Mouse (Mus musculus): ENCODE data around the gene Atp6v0c. TPM values are rescaled to one million over a fixed set of nuclear protein-coding genes. Genes with fewer than 3 reads are reported as not detected.

Atp6v0c gene
- polyA plus RNA-seq, 1 experiment from 2014 or later, result 783 TPM

DNA sequence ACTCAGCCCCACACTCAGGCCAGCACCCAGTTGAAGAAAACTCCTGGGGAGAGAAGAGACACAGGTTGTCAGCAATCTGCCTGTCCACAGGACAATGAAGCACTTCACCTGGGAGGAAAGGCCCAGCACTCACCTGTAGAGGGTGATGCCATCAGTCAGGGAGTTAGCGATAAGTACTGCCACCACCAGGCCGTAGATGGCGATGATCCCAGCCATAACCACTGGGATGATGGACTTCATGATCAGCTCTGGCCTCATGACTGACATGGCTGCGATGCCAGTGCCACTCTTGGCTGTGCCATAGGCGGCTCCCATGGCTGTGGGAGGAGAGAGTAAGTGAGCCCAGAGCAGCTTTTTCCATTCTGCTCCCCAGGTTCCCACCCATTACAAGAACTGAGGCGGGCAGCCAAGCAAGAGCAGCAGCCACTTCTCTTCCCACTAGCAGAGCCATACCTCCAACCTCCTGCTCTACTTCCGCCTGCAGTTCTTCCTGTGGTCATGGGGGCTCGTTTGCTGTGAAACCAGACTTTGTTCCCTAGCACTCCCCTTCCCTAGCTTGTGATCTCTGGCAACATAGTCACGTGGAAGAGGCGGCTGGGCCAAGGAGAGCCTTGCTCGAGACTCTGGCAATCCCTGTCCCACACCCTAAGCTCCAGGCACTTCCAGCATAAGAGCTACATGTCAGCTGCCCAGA lies 4.8 kb downstream of the Atp6v0c start:
- H3K4me2 ChIP-seq (ENCODE audit: low read depth, low read length), result no peak overlapping the region
- 0 out of 2 replicates have a peak, but pooled peaks cover 6% of the 10 kb centered on the region for H3K36me3 ChIP-seq (ENCODE audit: control insufficient read depth, insufficient read depth, low read length)
- WGBS, result 68% methylated on average over 11 of the region's 11 CpGs
- H3K4me3 ChIP-seq (ENCODE audit: low read length), result no peak overlapping the region
- H3K4me1 ChIP-seq (ENCODE audit: control insufficient read depth, insufficient read depth, low read length), result peaks cover 19% of the 10 kb centered on the region
- H3K27me3 ChIP-seq (replicated peaks; ENCODE audit: control insufficient read depth, insufficient read depth, low read length), result no peaks in the 10 kb centered on the region
- H3K9me3 ChIP-seq (ENCODE audit: control insufficient read depth, low read length), result no peaks in the 10 kb centered on the region
- peak overlapping the region; percentile 65 for H3K27ac ChIP-seq (ENCODE audit: low read length)
- 0 out of 2 replicates have a peak, but pooled peaks have one; percentile 2 for ATAC-seq
- H3K9ac ChIP-seq (ENCODE audit: low read depth, low read length), result peak overlapping the region; percentile 19; the same call in 1 of the 2 replicates

DNA sequence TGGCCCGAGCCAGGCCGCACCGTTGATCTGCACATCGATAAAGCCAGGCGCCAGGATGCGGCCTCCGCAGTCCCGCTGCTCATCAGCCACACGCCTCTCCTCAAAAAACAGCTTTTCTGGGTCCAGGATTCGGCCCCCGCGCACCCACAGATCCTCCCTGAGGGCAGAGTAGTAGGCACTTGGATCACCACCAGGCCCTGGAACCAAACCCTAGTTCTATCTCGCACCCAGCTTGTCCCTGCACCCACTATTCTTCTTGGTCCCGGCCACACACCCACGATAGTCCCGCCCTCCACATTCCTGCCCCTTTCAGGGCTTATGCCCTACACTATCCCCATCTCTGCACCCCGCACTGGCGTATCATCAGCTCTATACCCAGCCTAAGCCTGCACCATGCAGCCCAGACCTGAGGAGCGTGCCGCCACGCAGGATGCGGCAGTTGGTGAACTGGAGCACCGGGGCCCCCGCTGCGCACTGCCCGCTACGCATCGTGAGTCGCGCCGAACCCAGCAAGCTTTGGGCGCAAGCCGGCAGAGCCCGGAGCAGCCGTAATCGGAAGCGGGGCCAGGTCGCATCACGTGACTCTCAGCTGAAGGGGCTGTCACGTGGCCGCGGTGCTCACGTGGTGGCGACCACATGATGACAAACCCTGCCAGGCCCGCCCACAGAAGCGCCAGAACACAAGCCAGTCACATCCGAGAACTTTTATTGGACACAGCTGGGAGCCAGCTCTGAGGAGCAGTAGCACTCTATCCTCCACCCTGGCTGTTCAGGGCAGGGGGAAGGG lies 6.1 kb downstream of the Atp6v0c start, which contains the start of gene Amdhd2:
Amdhd2 (minus strand) TSS at position 591 of the 787 bp plus-strand sequence.
- Histone ChIP-seq H3K4me1 (ENCODE audit: control insufficient read depth, insufficient read depth, low read length) (peaks cover 19% of the 10 kb centered on the region), H3K27me3 (replicated peaks; ENCODE audit: control insufficient read depth, insufficient read depth, low read length) (no peaks in the 10 kb centered on the region), H3K9ac (ENCODE audit: low read depth, low read length) (peak within 1 kb of the TSS; percentile 82), H3K36me3 (ENCODE audit: control insufficient read depth, insufficient read depth, low read length) (0 out of 2 replicates have a peak, but pooled peaks cover 6% of the 10 kb centered on the region), H3K4me2 (ENCODE audit: low read depth, low read length) (peak within 1 kb of the TSS; percentile 95), H3K9me3 (ENCODE audit: control insufficient read depth, low read length) (no peaks in the 10 kb centered on the region), H3K4me3 (ENCODE audit: low read length) (peak within 1 kb of the TSS; percentile 92), H3K27ac (ENCODE audit: low read length) (peak within 1 kb of the TSS; percentile 92)
- ATAC-seq, result peak; percentile 86
- WGBS, result 1% methylated on average over 47 of the region's 47 CpGs

DNA sequence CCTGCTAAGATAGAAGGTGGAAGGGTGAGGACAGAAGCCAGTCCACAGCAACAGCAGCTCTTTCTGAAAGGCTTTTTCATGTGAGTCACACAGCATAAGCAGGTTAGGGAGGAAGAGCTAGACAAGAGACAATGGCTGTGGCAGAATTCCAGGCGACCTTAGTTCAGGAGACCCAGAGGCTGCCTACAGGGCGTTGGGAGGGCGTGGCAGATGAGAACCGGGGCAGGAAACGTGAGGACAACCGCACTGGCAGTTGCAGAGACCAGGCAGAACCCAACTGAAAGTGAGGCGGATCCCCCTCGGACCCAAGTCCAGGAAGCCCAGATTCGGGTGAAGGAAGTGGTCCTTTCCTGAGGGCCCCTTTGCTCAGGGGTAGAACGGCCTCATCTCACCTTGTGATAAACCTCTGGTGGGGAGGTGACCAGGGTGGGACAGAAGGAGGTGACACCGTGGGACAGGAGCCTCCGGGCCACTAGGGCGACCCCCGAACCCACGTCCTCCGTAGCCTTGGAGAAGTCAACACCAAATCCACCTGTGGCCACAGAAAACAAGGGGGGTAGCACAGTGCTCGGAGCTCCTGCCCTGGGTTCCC lies 6.8 kb downstream of the Atp6v0c start:
- Histone ChIP-seq H3K27ac (ENCODE audit: low read length) (peak overlapping the region; percentile 92), H3K4me1 (ENCODE audit: control insufficient read depth, insufficient read depth, low read length) (peaks cover 15% of the 10 kb centered on the region), H3K9me3 (ENCODE audit: control insufficient read depth, low read length) (no peaks in the 10 kb centered on the region), H3K4me2 (ENCODE audit: low read depth, low read length) (peak overlapping the region; percentile 95), H3K9ac (ENCODE audit: low read depth, low read length) (peak overlapping the region; percentile 82), H3K36me3 (ENCODE audit: control insufficient read depth, insufficient read depth, low read length) (peaks cover 12% of the 10 kb centered on the region; the same call in 1 of the 2 replicates), H3K27me3 (replicated peaks; ENCODE audit: control insufficient read depth, insufficient read depth, low read length) (no peaks in the 10 kb centered on the region), H3K4me3 (ENCODE audit: low read length) (peak overlapping the region; percentile 92)
- WGBS, result 19% methylated on average over 17 of the region's 17 CpGs
- ATAC-seq, result peak; percentile 23

- WGBS, result 90% methylated on average over 5 of the region's 5 CpGs
Measured at GRCm38 (mm10) chr17:24161466-24161865, 8.0 kb downstream of the Atp6v0c start.

GRCm38 (mm10) chr17:24157526-24157925 lies 12.0 kb downstream of the Atp6v0c start:
- no peak for ATAC-seq
- Histone ChIP-seq H3K9me3 (ENCODE audit: control insufficient read depth, low read length) (no peaks in the 10 kb centered on the region), H3K36me3 (ENCODE audit: control insufficient read depth, insufficient read depth, low read length) (peaks cover 10% of the 10 kb centered on the region; the same call in 1 of the 2 replicates), H3K9ac (ENCODE audit: low read depth, low read length) (no peak overlapping the region), H3K27ac (ENCODE audit: low read length) (no peak overlapping the region), H3K27me3 (replicated peaks; ENCODE audit: control insufficient read depth, insufficient read depth, low read length) (no peaks in the 10 kb centered on the region), H3K4me3 (ENCODE audit: low read length) (no peak overlapping the region), H3K4me2 (ENCODE audit: low read depth, low read length) (no peak overlapping the region), H3K4me1 (ENCODE audit: control insufficient read depth, insufficient read depth, low read length) (peaks cover 2% of the 10 kb centered on the region; the same call in 1 of the 2 replicates)
- WGBS, result 92% methylated on average over 4 of the region's 4 CpGs

More at GRCm38 (mm10) chr17:24161466-24161865, 8.0 kb downstream of the Atp6v0c start:
- no peak overlapping the region for H3K27ac ChIP-seq (ENCODE audit: low read length)
- peaks cover 10% of the 10 kb centered on the region for H3K4me1 ChIP-seq (ENCODE audit: control insufficient read depth, insufficient read depth, low read length)
- no peak for ATAC-seq
- no peaks in the 10 kb centered on the region for H3K9me3 ChIP-seq (ENCODE audit: control insufficient read depth, low read length)
- H3K4me2 ChIP-seq (ENCODE audit: low read depth, low read length), result no peak overlapping the region
- H3K27me3 ChIP-seq (replicated peaks; ENCODE audit: control insufficient read depth, insufficient read depth, low read length), result no peaks in the 10 kb centered on the region
- no peak overlapping the region for H3K4me3 ChIP-seq (ENCODE audit: low read length)
- no peak overlapping the region for H3K9ac ChIP-seq (ENCODE audit: low read depth, low read length)
- H3K36me3 ChIP-seq (ENCODE audit: control insufficient read depth, insufficient read depth, low read length), result peaks cover 7% of the 10 kb centered on the region; the same call in 1 of the 2 replicates

- H3K27me3 ChIP-seq (replicated peaks; ENCODE audit: control insufficient read depth, insufficient read depth, low read length), result no peaks in the 10 kb centered on the region
- no peak overlapping the region for H3K4me3 ChIP-seq (ENCODE audit: low read length)
- H3K27ac ChIP-seq (ENCODE audit: low read length), result no peak overlapping the region
- 92% methylated on average over 6 of the region's 6 CpGs for WGBS
- H3K36me3 ChIP-seq (ENCODE audit: control insufficient read depth, insufficient read depth, low read length), result peaks cover 10% of the 10 kb centered on the region; the same call in 1 of the 2 replicates
- H3K4me1 ChIP-seq (ENCODE audit: control insufficient read depth, insufficient read depth, low read length), result 0 out of 2 replicates have a peak, but pooled peaks cover 3% of the 10 kb centered on the region
- no peaks in the 10 kb centered on the region for H3K9me3 ChIP-seq (ENCODE audit: control insufficient read depth, low read length)
- H3K4me2 ChIP-seq (ENCODE audit: low read depth, low read length), result no peak overlapping the region
- no peak overlapping the region for H3K9ac ChIP-seq (ENCODE audit: low read depth, low read length)
- ATAC-seq, result no peak
Measured at GRCm38 (mm10) chr17:24157121-24157520, 12.4 kb downstream of the Atp6v0c start.

DNA sequence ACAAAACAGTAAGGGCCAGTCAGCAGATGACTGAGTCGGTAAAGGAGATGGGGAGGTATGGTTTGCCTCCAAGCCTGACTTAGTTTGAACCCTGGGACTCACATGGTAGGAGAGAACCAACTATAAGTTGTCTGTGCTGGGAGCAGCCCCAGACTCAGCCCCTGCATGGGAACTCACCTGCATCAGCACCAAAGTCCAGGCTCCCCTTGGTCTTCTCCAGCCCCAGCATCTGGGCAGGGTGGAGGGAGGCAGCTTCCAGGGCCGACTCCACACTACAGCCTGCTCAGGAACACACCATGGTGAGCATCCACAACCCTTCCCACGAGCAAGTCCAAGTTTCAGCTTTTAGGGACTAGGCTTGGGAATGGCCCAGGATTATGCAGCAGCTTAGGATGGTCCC lies 13.1 kb downstream of the Atp6v0c start:
- Histone ChIP-seq H3K4me3 (ENCODE audit: low read length) (no peak overlapping the region), H3K36me3 (ENCODE audit: control insufficient read depth, insufficient read depth, low read length) (peaks cover 10% of the 10 kb centered on the region; the same call in 1 of the 2 replicates), H3K9ac (ENCODE audit: low read depth, low read length) (no peak overlapping the region), H3K4me1 (ENCODE audit: control insufficient read depth, insufficient read depth, low read length) (peaks cover 8% of the 10 kb centered on the region; the same call in 1 of the 2 replicates), H3K4me2 (ENCODE audit: low read depth, low read length) (no peak overlapping the region), H3K9me3 (ENCODE audit: control insufficient read depth, low read length) (no peaks in the 10 kb centered on the region), H3K27me3 (replicated peaks; ENCODE audit: control insufficient read depth, insufficient read depth, low read length) (no peaks in the 10 kb centered on the region), H3K27ac (ENCODE audit: low read length) (no peak overlapping the region)
- 80% methylated on average over 3 of the region's 3 CpGs for WGBS
- no peak for ATAC-seq

DNA sequence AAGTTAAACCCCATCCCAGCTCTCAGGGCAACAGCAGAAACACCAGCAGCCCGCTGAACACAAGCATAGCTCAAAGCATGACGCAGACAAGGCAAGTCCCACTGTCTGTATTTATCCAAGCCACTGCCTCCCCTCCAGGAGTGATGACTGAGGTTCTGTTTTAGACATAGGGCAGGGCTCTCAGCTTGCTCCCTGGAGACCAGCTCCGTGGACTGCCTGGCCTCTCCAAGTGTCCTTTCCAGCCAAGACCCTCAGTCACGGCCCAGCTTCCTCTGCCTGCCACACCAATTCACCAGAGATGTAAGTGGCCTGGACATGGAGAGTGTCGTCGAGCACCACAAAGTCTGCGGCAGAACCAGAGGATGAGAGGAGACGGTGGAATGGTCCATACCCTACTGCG lies 13.8 kb downstream of the Atp6v0c start:
- no peaks in the 10 kb centered on the region for H3K27me3 ChIP-seq (replicated peaks; ENCODE audit: control insufficient read depth, insufficient read depth, low read length)
- H3K36me3 ChIP-seq (ENCODE audit: control insufficient read depth, insufficient read depth, low read length), result peaks cover 10% of the 10 kb centered on the region; the same call in 1 of the 2 replicates
- no peak overlapping the region for H3K9ac ChIP-seq (ENCODE audit: low read depth, low read length)
- peaks cover 8% of the 10 kb centered on the region; the same call in 1 of the 2 replicates for H3K4me1 ChIP-seq (ENCODE audit: control insufficient read depth, insufficient read depth, low read length)
- H3K9me3 ChIP-seq (ENCODE audit: control insufficient read depth, low read length), result no peaks in the 10 kb centered on the region
- 91% methylated on average over 9 of the region's 9 CpGs for WGBS
- H3K27ac ChIP-seq (ENCODE audit: low read length), result no peak overlapping the region
- H3K4me2 ChIP-seq (ENCODE audit: low read depth, low read length), result no peak overlapping the region
- H3K4me3 ChIP-seq (ENCODE audit: low read length), result no peak overlapping the region
- no peak for ATAC-seq

- Histone ChIP-seq H3K9me3 (ENCODE audit: control insufficient read depth, low read length) (no peaks in the 10 kb centered on the region), H3K4me1 (ENCODE audit: control insufficient read depth, insufficient read depth, low read length) (peaks cover 8% of the 10 kb centered on the region; the same call in 1 of the 2 replicates), H3K27ac (ENCODE audit: low read length) (no peak overlapping the region), H3K9ac (ENCODE audit: low read depth, low read length) (no peak overlapping the region), H3K36me3 (ENCODE audit: control insufficient read depth, insufficient read depth, low read length) (peaks cover 10% of the 10 kb centered on the region; the same call in 1 of the 2 replicates), H3K27me3 (replicated peaks; ENCODE audit: control insufficient read depth, insufficient read depth, low read length) (no peaks in the 10 kb centered on the region), H3K4me2 (ENCODE audit: low read depth, low read length) (no peak overlapping the region), H3K4me3 (ENCODE audit: low read length) (no peak overlapping the region)
- ATAC-seq, result no peak
- 77% methylated on average over 3 of the region's 3 CpGs for WGBS
Measured at GRCm38 (mm10) chr17:24154463-24154862, 15.0 kb downstream of the Atp6v0c start.

Data from intestine, embryonic 16.5 days (tissue).